Mouse (Mus musculus): ENCODE data around the gene Hist1h1d. TPM values are rescaled to one million over a fixed set of nuclear protein-coding genes. Genes with fewer than 3 reads are reported as not detected.
A peak's percentile ranks its signal among the peaks of the same experiment; 100 is the strongest.

Gene Hist1h1d
- polyA plus RNA-seq, 1 experiment from 2014 or later, result 0.22 TPM

DNA sequence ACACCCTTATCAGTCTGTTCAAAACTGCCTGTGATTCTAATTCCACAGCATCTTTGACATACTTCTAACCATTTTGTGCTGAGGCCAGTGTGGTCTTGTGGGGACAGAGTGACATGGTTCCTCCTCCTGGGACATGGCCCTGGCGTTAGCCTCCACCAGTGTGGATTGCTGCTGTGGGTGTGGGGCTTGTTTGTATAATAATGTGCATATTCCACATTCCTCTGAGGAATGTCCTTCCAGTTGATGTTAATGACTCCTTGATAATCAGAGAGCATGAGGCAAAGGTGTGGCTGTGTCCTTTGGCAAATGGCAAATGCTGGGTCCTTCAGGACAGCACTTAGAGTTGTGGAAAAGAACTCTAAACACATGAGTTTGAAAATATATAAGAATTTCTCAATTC is 39.5 kb upstream of the Hist1h1d start:
- DNase-seq (ENCODE audit: low spot score), result no peak
- H3K4me2 ChIP-seq (ENCODE audit: low read length), result no peak overlapping the region
- no peak overlapping the region for H3K4me3 ChIP-seq (replicated peaks; ENCODE audit: low read depth, low read length)
- whole genome bisulfite sequencing, result 90% methylated on average over 1 of the region's 1 CpGs
- no peaks in the 10 kb centered on the region for H3K36me3 ChIP-seq (ENCODE audit: insufficient read depth, low read length)
- no peaks in the 10 kb centered on the region for H3K27me3 ChIP-seq (ENCODE audit: insufficient read depth, low read length)
- no peaks in the 10 kb centered on the region for H3K9me3 ChIP-seq (replicated peaks; ENCODE audit: low read length)
- no peaks in the 10 kb centered on the region for H3K4me1 ChIP-seq (replicated peaks; ENCODE audit: insufficient read depth, low read length)
- H3K9ac ChIP-seq (ENCODE audit: low read depth, low read length), result no peak overlapping the region
- no peak for ATAC-seq (replicated peaks; ENCODE audit: low FRiP score, low read depth)
- TF ChIP-seq CTCF (IDR thresholded peaks at IDR 0.05; ENCODE audit: low read depth), result no peak
- no peak overlapping the region for H3K27ac ChIP-seq

DNA sequence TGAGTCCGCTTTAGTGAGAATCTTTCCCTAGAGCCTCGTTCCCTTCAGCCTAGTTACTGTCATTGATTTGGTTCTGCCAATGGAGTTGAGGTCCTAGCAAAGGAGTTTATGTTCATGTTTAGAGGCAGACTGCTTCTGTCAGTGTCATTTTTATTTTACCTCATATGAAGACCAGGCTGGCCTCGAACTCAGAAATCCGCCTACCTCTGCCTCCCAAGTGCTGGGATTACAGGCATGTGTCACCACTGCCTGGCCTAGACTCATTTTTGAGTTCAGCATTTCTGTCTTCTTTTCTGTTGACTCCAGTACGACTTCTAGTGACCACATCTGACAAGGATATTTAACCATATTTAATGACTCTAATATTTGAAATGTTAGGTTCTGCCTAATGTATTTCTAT is 37.8 kb upstream of the Hist1h1d start:
- WGBS, result 81% methylated on average over 5 of the region's 5 CpGs
- no peak for TF ChIP-seq CTCF (IDR thresholded peaks at IDR 0.05; ENCODE audit: low read depth)
- ATAC-seq (replicated peaks; ENCODE audit: low FRiP score, low read depth) (no peak), DNase-seq (ENCODE audit: low spot score) (no peak)
- Histone ChIP-seq H3K9ac (ENCODE audit: low read depth, low read length) (no peak overlapping the region), H3K4me1 (replicated peaks; ENCODE audit: insufficient read depth, low read length) (no peaks in the 10 kb centered on the region), H3K27ac (no peak overlapping the region), H3K4me2 (ENCODE audit: low read length) (no peak overlapping the region), H3K27me3 (ENCODE audit: insufficient read depth, low read length) (no peaks in the 10 kb centered on the region), H3K36me3 (ENCODE audit: insufficient read depth, low read length) (no peaks in the 10 kb centered on the region), H3K9me3 (replicated peaks; ENCODE audit: low read length) (no peaks in the 10 kb centered on the region), H3K4me3 (replicated peaks; ENCODE audit: low read depth, low read length) (no peak overlapping the region)

DNA sequence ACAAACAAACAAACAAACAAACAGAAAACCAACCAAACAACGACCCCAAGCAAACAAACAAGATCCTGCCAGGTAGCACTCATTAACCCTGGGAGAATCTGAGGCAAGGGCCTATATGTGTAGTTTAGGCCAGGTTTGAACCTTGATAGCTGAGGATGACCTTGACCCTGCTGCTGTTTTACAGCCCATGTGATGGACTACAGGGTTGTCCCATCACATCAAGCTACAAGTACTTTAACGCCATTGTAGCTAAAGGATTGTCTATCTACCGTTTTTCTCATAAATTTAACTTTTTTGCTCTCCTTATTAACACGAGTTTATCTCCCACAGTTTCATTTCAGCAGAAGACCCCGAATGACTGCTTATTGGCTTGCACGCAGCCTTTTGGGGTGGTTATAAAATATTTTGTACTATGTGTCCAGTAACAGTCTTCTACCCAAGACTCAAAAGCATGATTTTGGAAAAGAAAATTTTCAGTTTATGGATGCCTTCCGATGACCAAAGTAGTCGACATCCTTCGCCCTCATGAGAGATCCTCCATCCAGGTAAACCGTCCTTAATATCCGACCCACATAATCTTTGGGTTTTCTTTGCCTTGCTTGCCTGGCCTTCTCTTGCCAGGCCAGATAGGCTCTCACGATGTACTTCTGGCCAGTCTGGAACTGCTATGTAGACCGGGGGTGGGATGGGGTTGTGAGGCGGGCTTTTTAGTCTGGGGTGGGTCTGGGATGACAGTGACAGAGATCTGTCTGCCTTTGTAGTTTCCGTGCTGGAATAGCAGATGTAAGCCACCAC is 37.0 kb upstream of the Hist1h1d start:
- 51% methylated on average over 15 of the region's 15 CpGs for WGBS
- Histone ChIP-seq H3K4me1 (replicated peaks; ENCODE audit: insufficient read depth, low read length) (no peaks in the 10 kb centered on the region), H3K27ac (no peak overlapping the region), H3K36me3 (ENCODE audit: insufficient read depth, low read length) (no peaks in the 10 kb centered on the region), H3K9me3 (replicated peaks; ENCODE audit: low read length) (no peaks in the 10 kb centered on the region), H3K9ac (ENCODE audit: low read depth, low read length) (0 out of 2 replicates have a peak overlapping the region, but pooled peaks have one; percentile 13), H3K27me3 (ENCODE audit: insufficient read depth, low read length) (no peaks in the 10 kb centered on the region), H3K4me2 (ENCODE audit: low read length) (peak overlapping the region; percentile 53; the same call in 1 of the 2 replicates), H3K4me3 (replicated peaks; ENCODE audit: low read depth, low read length) (no peak overlapping the region)
- TF ChIP-seq CTCF (IDR thresholded peaks at IDR 0.05; ENCODE audit: low read depth), result no peak
- ATAC-seq (replicated peaks; ENCODE audit: low FRiP score, low read depth) (no peak), DNase-seq (ENCODE audit: low spot score) (no peak)

DNA sequence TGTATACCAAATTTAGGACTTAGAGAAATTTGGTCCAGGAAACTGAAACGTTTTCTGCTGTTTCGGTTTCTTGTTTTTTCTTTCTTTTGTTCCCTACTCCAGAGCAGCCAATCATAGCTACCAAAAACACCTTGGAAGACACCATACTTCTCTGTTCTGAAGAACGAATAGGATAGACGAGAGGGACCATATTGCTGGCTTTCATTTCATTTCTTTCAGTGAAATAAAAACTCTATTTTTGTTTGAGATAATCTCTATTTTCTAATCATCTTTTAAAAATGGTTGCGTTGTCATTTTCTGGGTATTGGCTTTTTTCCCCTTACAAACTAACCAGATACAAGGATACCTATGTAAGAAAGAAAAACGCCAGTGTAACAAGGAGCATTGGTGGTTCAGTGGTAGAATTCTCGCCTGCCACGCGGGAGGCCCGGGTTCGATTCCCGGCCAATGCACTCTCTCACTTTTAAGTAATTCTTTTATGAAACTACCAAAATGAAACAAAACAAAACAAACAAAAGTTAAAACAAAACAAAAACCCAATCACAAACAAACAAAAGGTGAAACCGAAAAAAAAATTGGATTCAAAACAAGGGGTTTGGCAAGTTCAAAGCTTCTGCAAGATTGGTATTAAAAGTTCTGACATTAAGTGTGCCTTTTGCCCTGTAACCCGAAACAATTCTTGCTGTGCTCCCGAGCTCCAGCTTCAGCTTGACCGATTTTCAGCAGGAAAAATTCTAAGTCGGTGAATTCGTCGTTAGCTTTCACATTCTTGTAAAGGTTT is 36.0 kb upstream of the Hist1h1d start:
- DNase-seq (ENCODE audit: low spot score) (peak; percentile 80), ATAC-seq (replicated peaks; ENCODE audit: low FRiP score, low read depth) (peak; percentile 57)
- TF ChIP-seq CTCF (IDR thresholded peaks at IDR 0.05; ENCODE audit: low read depth), result no peak
- Histone ChIP-seq H3K36me3 (ENCODE audit: insufficient read depth, low read length) (no peaks in the 10 kb centered on the region), H3K9me3 (replicated peaks; ENCODE audit: low read length) (no peaks in the 10 kb centered on the region), H3K4me3 (replicated peaks; ENCODE audit: low read depth, low read length) (peak overlapping the region; percentile 50), H3K27ac (peak overlapping the region; percentile 69), H3K9ac (ENCODE audit: low read depth, low read length) (peak overlapping the region; percentile 46; the same call in 1 of the 2 replicates), H3K4me2 (ENCODE audit: low read length) (peak overlapping the region; percentile 53), H3K27me3 (ENCODE audit: insufficient read depth, low read length) (no peaks in the 10 kb centered on the region), H3K4me1 (replicated peaks; ENCODE audit: insufficient read depth, low read length) (no peaks in the 10 kb centered on the region)
- WGBS, result under 1% methylated on average over 19 of the region's 19 CpGs

DNA sequence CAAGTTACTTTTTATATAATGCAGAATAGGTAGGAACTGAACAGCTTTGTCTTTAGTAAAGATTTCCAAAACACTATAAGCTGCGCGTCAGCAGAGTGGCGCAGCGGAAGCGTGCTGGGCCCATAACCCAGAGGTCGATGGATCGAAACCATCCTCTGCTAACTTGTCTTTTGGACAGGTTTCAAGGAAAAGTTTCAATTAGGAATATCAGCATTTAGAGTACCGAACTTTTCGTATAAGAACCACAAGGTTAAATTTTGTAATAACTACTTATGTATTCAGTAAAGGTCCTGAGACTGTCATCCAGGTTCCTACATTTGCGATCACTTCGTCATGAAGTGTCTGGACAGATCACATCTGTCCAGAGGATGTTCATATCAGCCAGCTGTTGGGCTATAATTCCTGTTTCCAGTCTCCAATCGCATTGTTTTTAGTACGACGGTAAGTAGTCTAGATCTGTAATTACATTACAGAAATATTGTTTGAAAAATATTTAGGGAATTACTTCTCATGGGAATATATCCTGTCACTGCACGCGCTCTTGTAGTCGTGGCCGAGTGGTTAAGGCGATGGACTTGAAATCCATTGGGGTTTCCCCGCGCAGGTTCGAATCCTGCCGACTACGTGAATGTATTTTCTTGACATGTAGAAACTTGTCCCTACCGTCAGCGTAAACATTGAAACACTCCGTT is 35.3 kb upstream of the Hist1h1d start:
- H3K4me2 ChIP-seq (ENCODE audit: low read length), result peak overlapping the region; percentile 53
- under 1% methylated on average over 27 of the region's 27 CpGs for WGBS
- DNase-seq (ENCODE audit: low spot score), result peak; percentile 90
- peak overlapping the region; percentile 50 for H3K4me3 ChIP-seq (replicated peaks; ENCODE audit: low read depth, low read length)
- no peaks in the 10 kb centered on the region for H3K4me1 ChIP-seq (replicated peaks; ENCODE audit: insufficient read depth, low read length)
- no peak for TF ChIP-seq CTCF (IDR thresholded peaks at IDR 0.05; ENCODE audit: low read depth)
- H3K27ac ChIP-seq, result peak overlapping the region; percentile 69; the same call in 1 of the 2 replicates
- peak overlapping the region; percentile 46; the same call in 1 of the 2 replicates for H3K9ac ChIP-seq (ENCODE audit: low read depth, low read length)
- H3K36me3 ChIP-seq (ENCODE audit: insufficient read depth, low read length), result no peaks in the 10 kb centered on the region
- ATAC-seq (replicated peaks; ENCODE audit: low FRiP score, low read depth), result peak; percentile 91
- H3K9me3 ChIP-seq (replicated peaks; ENCODE audit: low read length), result no peaks in the 10 kb centered on the region
- no peaks in the 10 kb centered on the region for H3K27me3 ChIP-seq (ENCODE audit: insufficient read depth, low read length)

DNA sequence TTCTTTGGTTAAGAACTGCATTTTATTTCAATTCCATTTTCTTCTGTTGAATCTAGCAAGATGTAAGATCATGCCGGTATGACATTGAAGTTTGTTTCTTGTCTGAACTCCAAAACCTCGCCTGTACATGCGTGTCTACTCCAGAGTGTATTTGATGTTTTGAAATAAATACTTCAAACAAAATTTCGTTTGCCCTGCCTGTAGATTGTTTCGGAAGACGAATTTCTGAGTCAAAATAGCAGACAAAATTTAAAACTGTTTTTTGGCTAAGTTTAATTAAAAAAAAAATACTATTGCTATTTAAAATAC is 34.8 kb upstream of the Hist1h1d start:
- no peak for TF ChIP-seq CTCF (IDR thresholded peaks at IDR 0.05; ENCODE audit: low read depth)
- ATAC-seq (replicated peaks; ENCODE audit: low FRiP score, low read depth) (no peak), DNase-seq (ENCODE audit: low spot score) (no peak)
- Histone ChIP-seq H3K36me3 (ENCODE audit: insufficient read depth, low read length) (no peaks in the 10 kb centered on the region), H3K4me3 (replicated peaks; ENCODE audit: low read depth, low read length) (peak overlapping the region; percentile 50), H3K4me2 (ENCODE audit: low read length) (peak overlapping the region; percentile 53), H3K9ac (ENCODE audit: low read depth, low read length) (no peak overlapping the region), H3K27me3 (ENCODE audit: insufficient read depth, low read length) (no peaks in the 10 kb centered on the region), H3K27ac (no peak overlapping the region), H3K9me3 (replicated peaks; ENCODE audit: low read length) (no peaks in the 10 kb centered on the region), H3K4me1 (replicated peaks; ENCODE audit: insufficient read depth, low read length) (no peaks in the 10 kb centered on the region)
- 0% methylated on average over 6 of the region's 6 CpGs for WGBS
